Mouse (Mus musculus): ENCODE measurements at regions not wholly inside any gene's neighbourhood (a gene's known extent, or its start where the extent isn't known, plus 50 kb on each side); places are given as distances from the start of the nearest gene placed in this dataset.

DNA sequence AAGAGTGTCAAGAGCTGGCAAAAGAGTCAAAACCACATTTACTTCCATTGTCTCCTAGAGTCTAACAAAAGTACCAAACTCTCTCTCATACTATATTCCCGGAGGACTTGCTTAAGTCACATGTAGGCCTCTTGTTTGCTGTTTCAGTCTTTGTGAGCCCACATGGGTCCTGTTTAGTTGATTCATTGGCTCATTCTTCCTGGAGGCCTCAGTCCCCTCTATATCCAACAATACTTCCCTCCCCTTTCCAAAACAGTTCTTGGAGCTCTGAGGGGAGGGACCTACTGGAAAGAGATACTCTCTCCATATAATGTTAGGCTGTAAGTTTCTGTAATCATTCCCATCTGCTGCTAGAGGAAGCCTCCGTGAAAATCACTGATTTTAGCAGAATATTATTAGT lies 1171.8 kb downstream of the Tbl1xr1 start:
- no peak overlapping the region for H3K4me3 ChIP-seq (replicated peaks; ENCODE audit: low read length)
- no peaks in the 10 kb centered on the region for H3K4me1 ChIP-seq (replicated peaks; ENCODE audit: low read depth, low read length)
- TF ChIP-seq CTCF (conservative IDR thresholded peaks at IDR 0.05; ENCODE audit: low read length) (no peak), NANOG (IDR thresholded peaks at IDR 0.05; ENCODE audit: borderline replicate concordance, low read length) (no peak), POU5F1 (IDR thresholded peaks at IDR 0.05; ENCODE audit: borderline replicate concordance, low read length) (no peak)
- no peaks in the 10 kb centered on the region for H3K27me3 ChIP-seq (ENCODE audit: insufficient read depth, low read length)
- no peaks in the 10 kb centered on the region for H3K36me3 ChIP-seq (ENCODE audit: insufficient read depth, low read length)
- H3K9me3 ChIP-seq (ENCODE audit: low read length), result no peaks in the 10 kb centered on the region

- Histone ChIP-seq H3K36me3 (ENCODE audit: insufficient read depth, low read length) (no peaks in the 10 kb centered on the region), H3K4me3 (replicated peaks; ENCODE audit: low read length) (no peak overlapping the region), H3K4me1 (replicated peaks; ENCODE audit: low read depth, low read length) (no peaks in the 10 kb centered on the region), H3K27me3 (ENCODE audit: insufficient read depth, low read length) (no peaks in the 10 kb centered on the region), H3K9me3 (ENCODE audit: low read length) (no peaks in the 10 kb centered on the region)
- TF ChIP-seq POU5F1 (IDR thresholded peaks at IDR 0.05; ENCODE audit: borderline replicate concordance, low read length) (no peak), NANOG (IDR thresholded peaks at IDR 0.05; ENCODE audit: borderline replicate concordance, low read length) (no peak), CTCF (conservative IDR thresholded peaks at IDR 0.05; ENCODE audit: low read length) (no peak)
Observed at GRCm38 (mm10) chr3:23252180-23252579, 1175.7 kb downstream of the Tbl1xr1 start.

GRCm38 (mm10) chr3:23298818-23299217 lies 1222.4 kb downstream of the Tbl1xr1 start:
- Histone ChIP-seq H3K4me1 (replicated peaks; ENCODE audit: low read depth, low read length) (no peaks in the 10 kb centered on the region), H3K36me3 (ENCODE audit: insufficient read depth, low read length) (no peaks in the 10 kb centered on the region), H3K4me3 (replicated peaks; ENCODE audit: low read length) (no peak overlapping the region), H3K9me3 (ENCODE audit: low read length) (no peaks in the 10 kb centered on the region), H3K27me3 (ENCODE audit: insufficient read depth, low read length) (no peaks in the 10 kb centered on the region)
- TF ChIP-seq NANOG (IDR thresholded peaks at IDR 0.05; ENCODE audit: borderline replicate concordance, low read length) (no peak), CTCF (conservative IDR thresholded peaks at IDR 0.05; ENCODE audit: low read length) (no peak), POU5F1 (IDR thresholded peaks at IDR 0.05; ENCODE audit: borderline replicate concordance, low read length) (no peak)

GRCm38 (mm10) chr3:23334216-23334615 lies 1257.8 kb downstream of the Tbl1xr1 start:
- Histone ChIP-seq H3K27me3 (ENCODE audit: insufficient read depth, low read length) (no peaks in the 10 kb centered on the region), H3K36me3 (ENCODE audit: insufficient read depth, low read length) (no peaks in the 10 kb centered on the region), H3K4me3 (replicated peaks; ENCODE audit: low read length) (no peak overlapping the region), H3K4me1 (replicated peaks; ENCODE audit: low read depth, low read length) (no peaks in the 10 kb centered on the region), H3K9me3 (ENCODE audit: low read length) (peaks cover 33% of the 10 kb centered on the region)
- TF ChIP-seq POU5F1 (IDR thresholded peaks at IDR 0.05; ENCODE audit: borderline replicate concordance, low read length), result no peak
- TF ChIP-seq NANOG (IDR thresholded peaks at IDR 0.05; ENCODE audit: borderline replicate concordance, low read length), result no peak
- no peak for TF ChIP-seq CTCF (conservative IDR thresholded peaks at IDR 0.05; ENCODE audit: low read length)

DNA sequence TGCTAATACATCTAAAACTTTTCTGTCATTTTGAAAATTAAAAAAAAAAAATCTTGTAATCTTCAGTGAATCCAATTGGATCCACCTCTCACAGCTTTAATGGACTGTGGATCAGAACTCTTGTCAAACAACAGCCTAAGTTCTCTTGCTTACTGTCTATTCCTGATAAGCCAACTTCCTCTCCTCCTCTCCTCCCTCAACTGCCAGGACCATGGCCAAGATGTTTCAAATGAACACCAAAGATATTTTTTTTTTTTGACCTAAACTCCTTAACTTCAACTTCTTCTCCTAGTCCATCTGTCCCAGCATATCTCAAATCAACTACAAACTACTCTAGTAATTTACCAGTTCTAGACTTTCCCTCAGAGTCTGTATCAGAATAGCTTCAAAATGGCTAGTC lies 1258.5 kb downstream of the Tbl1xr1 start:
- Histone ChIP-seq H3K4me3 (replicated peaks; ENCODE audit: low read length) (no peak overlapping the region), H3K36me3 (ENCODE audit: insufficient read depth, low read length) (no peaks in the 10 kb centered on the region), H3K27me3 (ENCODE audit: insufficient read depth, low read length) (no peaks in the 10 kb centered on the region), H3K9me3 (ENCODE audit: low read length) (peaks cover 32% of the 10 kb centered on the region), H3K4me1 (replicated peaks; ENCODE audit: low read depth, low read length) (no peaks in the 10 kb centered on the region)
- TF ChIP-seq NANOG (IDR thresholded peaks at IDR 0.05; ENCODE audit: borderline replicate concordance, low read length) (no peak), POU5F1 (IDR thresholded peaks at IDR 0.05; ENCODE audit: borderline replicate concordance, low read length) (no peak), CTCF (conservative IDR thresholded peaks at IDR 0.05; ENCODE audit: low read length) (no peak)

DNA sequence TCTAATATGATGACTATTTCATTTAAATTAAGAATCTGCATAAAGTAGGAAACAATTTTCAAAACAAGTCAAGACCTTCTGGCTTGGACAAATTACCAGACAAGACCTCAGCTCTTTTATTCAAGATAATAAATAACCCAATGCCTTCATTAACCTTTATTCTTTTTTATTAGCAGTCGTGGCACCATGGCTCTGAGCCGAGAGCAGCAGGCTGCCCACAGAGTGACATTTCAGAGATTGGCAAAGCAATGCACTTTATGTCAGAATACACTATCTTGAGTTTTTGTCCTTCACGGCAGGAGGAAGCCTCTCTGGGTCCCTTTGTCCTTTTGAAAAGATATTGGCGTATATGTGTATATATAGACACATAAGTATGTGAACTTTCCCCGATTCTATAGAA lies 1297.9 kb downstream of the Tbl1xr1 start:
- H3K4me1 ChIP-seq (replicated peaks; ENCODE audit: low read depth, low read length), result no peaks in the 10 kb centered on the region
- no peaks in the 10 kb centered on the region for H3K9me3 ChIP-seq (ENCODE audit: low read length)
- no peaks in the 10 kb centered on the region for H3K27me3 ChIP-seq (ENCODE audit: insufficient read depth, low read length)
- H3K4me3 ChIP-seq (replicated peaks; ENCODE audit: low read length), result no peak overlapping the region
- no peak for TF ChIP-seq CTCF (conservative IDR thresholded peaks at IDR 0.05; ENCODE audit: low read length)
- TF ChIP-seq NANOG (IDR thresholded peaks at IDR 0.05; ENCODE audit: borderline replicate concordance, low read length), result no peak
- TF ChIP-seq POU5F1 (IDR thresholded peaks at IDR 0.05; ENCODE audit: borderline replicate concordance, low read length), result no peak
- H3K36me3 ChIP-seq (ENCODE audit: insufficient read depth, low read length), result no peaks in the 10 kb centered on the region

- H3K4me1 ChIP-seq (replicated peaks; ENCODE audit: low read depth, low read length), result peaks cover 17% of the 10 kb centered on the region
- H3K27me3 ChIP-seq (ENCODE audit: insufficient read depth, low read length), result no peaks in the 10 kb centered on the region
- no peaks in the 10 kb centered on the region for H3K36me3 ChIP-seq (ENCODE audit: insufficient read depth, low read length)
Observed at GRCm38 (mm10) chr3:23404877-23405276, 1328.4 kb downstream of the Tbl1xr1 start.

GRCm38 (mm10) chr3:23409431-23409830 lies 1333.0 kb downstream of the Tbl1xr1 start:
- H3K36me3 ChIP-seq (ENCODE audit: insufficient read depth, low read length), result no peaks in the 10 kb centered on the region
- H3K4me3 ChIP-seq (replicated peaks; ENCODE audit: low read length), result no peak overlapping the region
- H3K27me3 ChIP-seq (ENCODE audit: insufficient read depth, low read length), result no peaks in the 10 kb centered on the region
- peaks cover 13% of the 10 kb centered on the region for H3K4me1 ChIP-seq (replicated peaks; ENCODE audit: low read depth, low read length)
- H3K9me3 ChIP-seq (ENCODE audit: low read length), result no peaks in the 10 kb centered on the region
- TF ChIP-seq CTCF (conservative IDR thresholded peaks at IDR 0.05; ENCODE audit: low read length) (no peak), POU5F1 (IDR thresholded peaks at IDR 0.05; ENCODE audit: borderline replicate concordance, low read length) (no peak), NANOG (IDR thresholded peaks at IDR 0.05; ENCODE audit: borderline replicate concordance, low read length) (no peak)

More at GRCm38 (mm10) chr3:23404877-23405276, 1328.4 kb downstream of the Tbl1xr1 start:
- TF ChIP-seq NANOG (IDR thresholded peaks at IDR 0.05; ENCODE audit: borderline replicate concordance, low read length) (peak; percentile 89), CTCF (conservative IDR thresholded peaks at IDR 0.05; ENCODE audit: low read length) (no peak)
- H3K4me3 ChIP-seq (replicated peaks; ENCODE audit: low read length), result 0 out of 2 replicates have a peak overlapping the region, but pooled peaks have one; percentile 7
- no peaks in the 10 kb centered on the region for H3K9me3 ChIP-seq (ENCODE audit: low read length)

- TF ChIP-seq NANOG (IDR thresholded peaks at IDR 0.05; ENCODE audit: borderline replicate concordance, low read length) (0 out of 2 replicates have a peak, but pooled peaks have one; percentile 8), CTCF (conservative IDR thresholded peaks at IDR 0.05; ENCODE audit: low read length) (no peak)
- H3K4me1 ChIP-seq (replicated peaks; ENCODE audit: low read depth, low read length), result peaks cover 10% of the 10 kb centered on the region
- no peak overlapping the region for H3K4me3 ChIP-seq (replicated peaks; ENCODE audit: low read length)
- no peaks in the 10 kb centered on the region for H3K27me3 ChIP-seq (ENCODE audit: insufficient read depth, low read length)
- H3K9me3 ChIP-seq (ENCODE audit: low read length), result no peaks in the 10 kb centered on the region
- H3K36me3 ChIP-seq (ENCODE audit: insufficient read depth, low read length), result no peaks in the 10 kb centered on the region
Observed at GRCm38 (mm10) chr3:23426956-23427355, 1350.5 kb downstream of the Tbl1xr1 start.

Data from E14TG2a.4 (cell line).